In the genomic region with DNA sequence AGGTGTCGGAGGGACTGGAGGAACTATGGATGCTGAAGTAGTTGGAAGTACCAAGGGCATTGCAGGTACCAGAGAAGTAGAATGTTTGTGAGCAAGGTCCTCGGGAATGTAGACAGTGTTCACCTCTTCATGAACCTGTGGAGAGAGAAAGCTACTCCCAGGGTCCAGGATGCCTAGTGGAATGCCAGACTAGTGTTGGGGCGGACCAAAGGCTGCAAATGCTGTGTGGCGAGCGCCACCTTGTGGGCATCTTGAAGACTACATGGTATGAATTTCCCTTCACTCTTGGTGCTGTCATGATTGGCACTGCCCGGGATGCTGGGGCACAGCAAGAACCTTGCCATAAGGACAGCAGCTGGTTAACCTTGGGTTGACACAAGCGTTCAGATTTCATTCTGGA, we compare ENCODE assay signal across 9 mouse cellular contexts. TPM values are rescaled to one million over a fixed set of nuclear protein-coding genes. Genes with fewer than 3 reads are reported as not detected.
DNase-seq lines count a peak whose midpoint lies in the region; ATAC-seq and TF ChIP-seq lines count a peak whose summit lies in the region.
"Had no signal": no experiment of that assay in that cellular context is flagged by ENCODE, and none has a peak within 500 bp of the region (broad histone marks: within the 10 kb centered on the region; RNA-seq: fewer than 3 reads in every experiment).

No protein-coding gene starts in this region.

- H3K4me1 ChIP-seq in lung, adult 2 months (ENCODE audit: control insufficient read depth, insufficient read depth, low read length), result peaks cover 3% of the 10 kb centered on the region; the same call in 1 of the 2 replicates

- no peak for TF ChIP-seq POLR2A in lung, adult 2 months (IDR thresholded peaks at IDR 0.05; ENCODE audit: borderline replicate concordance, extremely low read depth, low read depth, low read length)

- 12% methylated on average over 7 of the region's 7 CpGs for WGBS in large intestine, adult 2 months
- 12% methylated on average over 7 of the region's 7 CpGs for WGBS in lung, adult 2 months

- ATAC-seq in erythroblast, adult 5-6 weeks (replicated peaks; ENCODE audit: low FRiP score, poor library complexity, severe bottlenecking), result peak; percentile 71
- ATAC-seq in hematopoietic stem cell, adult 5-6 weeks (replicated peaks in 1 of 2; ENCODE audit: insufficient read depth in 1 of 2, low FRiP score in 2 of 2, low TSS enrichment in 1 of 2, low read depth in 1 of 2, poor library complexity in 2 of 2, severe bottlenecking in 2 of 2), result peak; percentile 57 to 76; a peak in 2 of 4 replicates

- peak; percentile 89 for TF ChIP-seq CTCF in lung, adult 2 months (IDR thresholded peaks at IDR 0.05; ENCODE audit: insufficient read depth, low read length)

- DNase-seq in MEL-GATA-1-ER (ENCODE audit: extremely low read depth, low read depth), result peak; percentile 23
- peak; percentile 87 for DNase-seq in brain, adult 2 months (ENCODE audit: low read depth, low spot score)
- peak; percentile 42 for DNase-seq in large intestine, adult 2 months (ENCODE audit: low read depth, low spot score)
- DNase-seq in lung, adult 2 months, result peak; percentile 70
- peak; percentile 65 for DNase-seq in ovary, postnatal 36 days (ENCODE audit: low spot score)
- peak; percentile 29 for DNase-seq in yolk sac, embryonic 10.5 days (ENCODE audit: low spot score)

- no peak overlapping the region for H3K4me3 ChIP-seq in lung, adult 2 months (replicated peaks; ENCODE audit: extremely low read depth, low read depth, low read length)
- H3K4me3 ChIP-seq: lung, embryonic 15.5 days had no signal

RNA-seq across cellular contexts. Expression of gene Rhcg, which starts 22.6 kb away (rescaled TPM):
- total RNA-seq in erythroblast, adult 5-6 weeks (2015; ENCODE audit: low replicate concordance), result 0.42 TPM in 1 of 2 replicates, not detected in the other
- total RNA-seq in erythroblast, adult 5-6 weeks (2017; ENCODE audit: low replicate concordance), result 0.26 TPM in 1 of 2 replicates, not detected in the other
- total RNA-seq in hematopoietic stem cell, adult 5-6 weeks (2017), result 0.44 TPM in 1 of 2 replicates, not detected in the other
- 0.06 and 0.07 TPM in 2 replicates for polyA plus RNA-seq in large intestine, adult 2 months (2012; rRNA removed)
- polyA plus RNA-seq in lung, adult 2 months (2012; rRNA removed), result not detected in 2 replicates

Comparison
In these comparisons a context has a peak if more than half of its experiments do, and no peak if none do; other contexts are left out.
1. DNase-seq: peak in every context shown above with its lines; median percentile 87 in brain, adult 2 months; 70 in lung, adult 2 months; 65 in ovary, postnatal 36 days; 42 in large intestine, adult 2 months; 29 in yolk sac, embryonic 10.5 days; 23 in MEL-GATA-1-ER.